Mouse (Mus musculus) intestine, embryonic 16.5 days (tissue): Measurements from ENCODE around the gene Ubl4a. TPM values are rescaled to one million over a fixed set of nuclear protein-coding genes. Genes with fewer than 3 reads are reported as not detected.

ENCODE experiments used
- ATAC-seq: fragments of 200-750 bp; cut with Nextera tagmentation; 2 replicates; pipeline ENCODE4 v1.8.0; 2017; ENCODE audit warnings: moderate TSS enrichment, moderate library complexity
- H3K27ac ChIP-seq: fragments of 300-500 bp; sonication (generic); 2 replicates; pipeline ENCODE4 v1.5.1; 2014; ENCODE audit warnings: mild to moderate bottlenecking, low read length
- H3K27me3 ChIP-seq: fragments of 300-500 bp; sonication (generic); replicated peaks from 2 replicates; pipeline ENCODE4 v1.6.1; 2014; ENCODE audit warnings: low read length, control low read depth, mixed read lengths; ENCODE audit not compliant: control insufficient read depth, insufficient read depth
- H3K36me3 ChIP-seq: fragments of 300-500 bp; sonication (generic); 2 replicates; pipeline ENCODE4 v1.6.1; 2014; ENCODE audit warnings: low read length, control low read depth; ENCODE audit not compliant: control insufficient read depth, insufficient read depth
- H3K4me1 ChIP-seq: fragments of 300-500 bp; sonication (generic); 2 replicates; pipeline ENCODE4 v1.6.1; 2014; ENCODE audit warnings: low read length, control low read depth, mixed read lengths; ENCODE audit not compliant: control insufficient read depth, insufficient read depth
- H3K4me2 ChIP-seq: fragments of 300-500 bp; sonication (generic); 2 replicates; pipeline ENCODE4 v1.6.1; 2014; ENCODE audit warnings: low read depth, low read length, control low read depth
- H3K4me3 ChIP-seq: fragments of 300-500 bp; sonication (generic); 2 replicates; pipeline ENCODE4 v1.5.1; 2014; ENCODE audit warnings: mild to moderate bottlenecking, low read length
- H3K9ac ChIP-seq: fragments of 300-500 bp; sonication (generic); 2 replicates; pipeline ENCODE4 v1.6.1; 2014; ENCODE audit warnings: low read depth, low read length
- H3K9me3 ChIP-seq: fragments of 300-500 bp; sonication (generic); 2 replicates; pipeline ENCODE4 v1.6.1; 2016; ENCODE audit warnings: low read length, control low read depth; ENCODE audit not compliant: control insufficient read depth
- WGBS: fragments of 180-500 bp; shearing (Covaris S2); extraction: QIAGEN DNeasy Blood & Tissue Kit; methylation state at CpG from one replicate; pipeline ENCODE4 v1.1.7; 2014; 5-methylcytosine and 5-hydroxymethylcytosine counted together
- polyA plus RNA-seq: library from polyadenylated mRNA; unstranded; fragments of >200 nt; fragmentation: Nextera tagmentation; extraction: Ambion mirVana; gene quantifications from 2 replicates; pipeline ENCODE4 v1.2.1, GENCODE M21; 2015

Ubl4a gene
- polyA plus RNA-seq = 65.4 and 67.7 TPM in 2 replicates

DNA sequence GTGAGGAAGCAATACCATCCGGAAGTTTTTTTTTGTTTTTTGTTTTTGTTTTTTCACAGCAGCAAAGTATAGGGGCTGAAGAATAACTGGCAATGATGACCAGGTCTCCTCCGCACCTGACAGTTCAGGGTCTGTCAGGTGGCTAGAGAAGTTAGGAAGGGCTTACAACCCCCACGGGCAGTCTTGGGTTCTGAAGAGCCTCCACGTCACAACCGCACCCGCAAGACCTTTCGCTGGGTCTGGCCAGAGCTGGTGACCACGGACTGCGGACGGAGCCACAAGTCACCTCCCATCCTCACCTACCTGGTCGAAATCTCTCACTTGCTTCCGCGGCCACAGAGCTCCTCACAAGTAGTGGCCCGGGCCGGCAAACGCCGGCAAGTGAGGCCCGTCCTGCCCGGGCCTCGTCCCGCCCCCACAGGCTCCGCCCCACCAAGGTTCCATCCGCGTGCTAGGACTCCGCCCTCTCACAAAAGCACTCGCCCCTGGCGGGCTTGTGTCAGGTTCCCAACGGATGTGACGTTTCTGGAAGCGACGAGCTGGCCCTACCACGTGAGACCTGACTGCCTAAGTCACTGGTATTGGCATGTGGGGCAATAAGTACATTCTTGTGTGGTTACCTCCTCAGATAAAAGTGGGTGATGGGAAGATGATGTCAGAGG, at the start of gene Ubl4a, which contains the start of gene Slc10a3:
Gene Ubl4a (minus strand): TSS at position 331 of the 662 bp plus-strand sequence.
Gene Slc10a3 (minus strand): TSS at position 462 of the 662 bp plus-strand sequence.
- WGBS = 19% methylated on average over 32 of the region's 32 CpGs
- Histone ChIP-seq H3K27me3 (no peaks in the 10 kb centered on the region), H3K36me3 (no peaks in the 10 kb centered on the region), H3K9ac (peak within 1 kb of the TSS; percentile 64), H3K27ac (no peak within 1 kb of the TSS), H3K9me3 (no peaks in the 10 kb centered on the region), H3K4me2 (peak within 1 kb of the TSS; percentile 54), H3K4me3 (peak within 1 kb of the TSS; percentile 51), H3K4me1 (peaks cover 5% of the 10 kb centered on the region; the same call in 1 of the 2 replicates)
- ATAC-seq = peak; percentile 90

DNA sequence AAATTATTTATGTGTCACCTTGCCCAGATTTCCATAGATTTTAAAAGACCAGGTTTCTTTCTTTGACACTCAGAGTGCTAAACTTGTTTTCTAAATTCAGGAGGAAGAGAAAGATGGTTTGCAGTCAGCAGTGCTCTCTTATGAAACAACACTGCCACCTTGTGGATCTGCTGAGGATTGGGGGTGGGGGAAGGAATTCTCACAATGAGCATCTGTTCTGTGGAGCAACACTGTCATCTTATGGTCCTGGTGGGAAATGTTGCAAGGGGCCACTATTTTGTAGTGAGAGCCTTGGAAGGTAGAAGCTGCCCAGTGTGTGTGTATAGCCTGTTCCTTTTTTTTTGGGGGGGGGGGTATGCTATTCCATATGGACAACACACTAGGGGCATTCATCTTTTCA, 40.4 kb upstream of the Ubl4a start:
- Histone ChIP-seq H3K9ac (no peak overlapping the region), H3K4me3 (no peak overlapping the region), H3K27me3 (no peaks in the 10 kb centered on the region), H3K4me1 (no peaks in the 10 kb centered on the region), H3K4me2 (no peak overlapping the region), H3K27ac (no peak overlapping the region), H3K36me3 (no peaks in the 10 kb centered on the region), H3K9me3 (no peaks in the 10 kb centered on the region)
- ATAC-seq = peak; percentile 48

DNA sequence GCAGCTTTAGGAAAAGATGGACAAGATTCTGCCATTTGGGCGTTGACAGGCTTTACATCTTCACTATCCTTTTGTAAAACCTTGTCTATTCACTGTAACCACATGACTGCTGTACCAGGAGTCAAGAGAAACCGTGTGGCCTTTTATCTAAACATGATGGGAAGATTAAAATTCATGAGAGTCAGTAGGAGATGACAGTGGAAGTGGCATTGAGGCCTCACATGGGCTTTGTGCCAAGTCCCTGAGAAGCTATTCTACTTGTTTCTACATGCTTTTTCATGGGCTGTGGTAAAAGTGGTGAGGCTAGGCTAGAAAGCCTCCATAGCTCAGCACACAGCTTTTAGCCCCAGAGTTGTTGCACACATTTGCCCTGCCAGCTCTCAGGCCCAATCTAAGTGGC, 35.3 kb upstream of the Ubl4a start:
- WGBS = 63% methylated on average over 2 of the region's 2 CpGs
- no peak for ATAC-seq
- no peaks in the 10 kb centered on the region for H3K36me3 ChIP-seq

DNA sequence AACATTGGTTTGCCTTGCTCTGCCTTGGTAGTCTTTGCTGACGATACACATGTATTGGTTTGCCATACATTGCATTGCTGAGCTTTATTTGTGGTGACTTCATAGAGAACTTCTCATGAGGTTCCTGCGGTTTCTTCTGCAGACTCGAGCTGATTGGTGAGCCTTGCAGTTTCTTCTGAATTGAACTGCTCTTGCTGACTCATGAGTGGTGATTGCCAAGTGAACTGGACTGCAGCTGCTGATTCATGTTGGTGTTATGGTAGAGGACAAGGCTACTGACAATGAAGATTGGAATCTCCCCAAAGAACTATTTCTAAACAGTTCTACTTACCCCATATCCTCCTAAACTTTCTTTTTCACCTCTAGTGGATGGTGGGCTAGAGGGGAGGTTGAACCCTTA, 27.1 kb upstream of the Ubl4a start:
- Histone ChIP-seq H3K4me2 (no peak overlapping the region), H3K4me3 (no peak overlapping the region), H3K4me1 (no peaks in the 10 kb centered on the region), H3K27ac (no peak overlapping the region), H3K9ac (no peak overlapping the region), H3K36me3 (no peaks in the 10 kb centered on the region), H3K9me3 (no peaks in the 10 kb centered on the region), H3K27me3 (no peaks in the 10 kb centered on the region)
- 84% methylated on average over 3 of the region's 3 CpGs for WGBS
- ATAC-seq = no peak

More for the DNA sequence above, 35.3 kb upstream of the Ubl4a start:
- H3K9ac ChIP-seq = no peak overlapping the region
- no peaks in the 10 kb centered on the region; the same call in 1 of the 2 replicates for H3K27me3 ChIP-seq
- no peak overlapping the region for H3K27ac ChIP-seq
- no peak overlapping the region for H3K4me2 ChIP-seq
- no peak overlapping the region for H3K4me3 ChIP-seq
- H3K4me1 ChIP-seq = no peaks in the 10 kb centered on the region
- no peaks in the 10 kb centered on the region for H3K9me3 ChIP-seq

DNA sequence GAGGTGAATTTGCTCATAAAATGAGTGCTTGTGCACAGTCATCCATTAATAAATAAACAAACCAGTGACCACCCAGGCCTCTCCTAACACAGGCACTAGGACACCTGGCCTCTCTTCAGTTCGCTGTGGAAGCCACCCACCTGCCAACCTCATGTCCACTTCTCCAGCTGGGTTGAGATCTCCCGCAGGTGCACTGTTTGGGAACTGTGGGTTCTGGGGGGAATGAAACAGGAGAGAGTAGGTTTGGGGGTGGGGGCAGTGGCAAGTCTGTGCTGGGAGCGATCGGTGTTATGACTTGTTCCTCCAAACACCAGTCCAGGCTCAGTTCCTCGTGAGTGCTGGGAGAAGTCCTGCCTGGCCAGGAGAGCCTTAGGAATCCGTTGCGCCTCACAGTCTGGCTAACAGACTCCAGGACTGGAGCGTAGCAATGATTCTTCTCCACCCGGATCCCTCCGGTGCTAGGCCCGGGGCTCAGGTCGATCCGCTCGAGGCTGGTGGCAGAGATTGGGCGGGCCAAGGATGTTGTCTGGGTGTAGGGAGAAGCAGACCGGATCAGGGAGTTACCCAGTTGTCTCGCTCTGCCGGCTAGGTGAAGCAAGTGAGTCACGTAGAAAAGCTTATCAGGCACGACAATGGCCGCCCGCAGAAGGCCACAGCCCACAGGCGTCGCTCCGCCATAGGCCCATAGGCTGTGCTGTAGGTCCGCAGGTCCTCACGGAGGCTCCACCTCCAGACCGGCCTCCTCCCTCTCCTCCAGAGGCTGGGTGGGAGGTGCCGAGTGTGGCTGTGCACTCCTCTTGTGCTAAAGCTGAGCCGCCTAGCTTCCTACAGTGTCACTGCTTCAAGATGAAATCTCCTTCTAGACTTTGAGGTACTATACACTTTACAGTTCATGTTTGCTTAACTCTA, 19.8 kb upstream of the Ubl4a start, which contains the start of the genes Fam3a and Ikbkg:
Gene Fam3a (minus strand): TSS at position 738 of the 909 bp plus-strand sequence.
Gene Ikbkg (plus strand): TSS at position 756 of the 909 bp plus-strand sequence.
- H3K4me1 ChIP-seq = no peaks in the 10 kb centered on the region
- H3K27me3 ChIP-seq = no peaks in the 10 kb centered on the region
- peak; percentile 100 for ATAC-seq
- peak within 1 kb of the TSS; percentile 64 for H3K4me2 ChIP-seq
- H3K4me3 ChIP-seq = peak within 1 kb of the TSS; percentile 58
- H3K27ac ChIP-seq = peak within 1 kb of the TSS; percentile 86
- WGBS = 11% methylated on average over 29 of the region's 30 CpGs
- H3K9me3 ChIP-seq = no peaks in the 10 kb centered on the region
- peak within 1 kb of the TSS; percentile 80 for H3K9ac ChIP-seq
- no peaks in the 10 kb centered on the region for H3K36me3 ChIP-seq

DNA sequence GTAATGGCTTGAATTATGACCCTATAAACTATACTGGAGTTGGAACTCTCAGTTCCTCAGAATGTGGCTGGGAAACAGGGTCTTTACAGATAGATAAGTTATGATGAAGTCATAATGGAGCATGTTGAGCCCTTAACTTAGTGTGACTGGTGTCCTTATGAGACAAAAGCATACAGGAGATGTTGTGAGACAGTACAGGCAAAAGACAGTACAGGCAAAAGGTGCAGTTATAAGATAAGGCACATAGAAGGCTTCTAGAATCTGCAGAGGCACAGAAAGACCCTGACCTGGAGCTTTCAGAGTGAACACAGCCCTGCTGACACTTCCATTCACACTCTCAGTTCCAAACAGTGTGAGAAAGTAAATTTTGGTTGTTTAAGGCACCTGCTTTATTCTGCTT, 15.1 kb upstream of the Ubl4a start:
- no peaks in the 10 kb centered on the region for H3K36me3 ChIP-seq
- no peak overlapping the region for H3K4me3 ChIP-seq
- no peak overlapping the region for H3K27ac ChIP-seq
- H3K9me3 ChIP-seq = no peaks in the 10 kb centered on the region
- no peak overlapping the region for H3K4me2 ChIP-seq
- H3K27me3 ChIP-seq = no peaks in the 10 kb centered on the region
- H3K4me1 ChIP-seq = no peaks in the 10 kb centered on the region
- ATAC-seq = no peak
- H3K9ac ChIP-seq = no peak overlapping the region

DNA sequence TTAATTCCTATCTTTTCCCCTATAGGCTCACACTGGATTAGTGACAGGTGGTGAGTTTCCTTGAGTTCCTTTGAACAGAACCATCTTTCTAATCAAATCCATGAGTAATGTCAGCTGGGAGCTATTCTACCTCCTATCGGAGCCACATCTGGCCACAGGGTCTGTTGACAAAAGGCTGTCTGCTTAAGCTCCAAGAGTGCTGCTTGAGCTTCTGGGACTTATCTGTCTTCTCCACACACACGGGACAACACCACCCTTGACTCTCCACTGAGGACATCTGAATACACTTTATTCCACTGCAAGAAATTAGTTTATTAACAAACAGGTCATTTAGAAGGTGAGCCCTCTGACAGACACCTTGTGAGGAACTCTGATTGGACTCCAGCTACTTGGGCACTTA, 11.4 kb upstream of the Ubl4a start:
- no peaks in the 10 kb centered on the region for H3K36me3 ChIP-seq
- H3K9ac ChIP-seq = no peak overlapping the region
- no peaks in the 10 kb centered on the region for H3K27me3 ChIP-seq
- no peak overlapping the region for H3K27ac ChIP-seq
- WGBS = 75% methylated on average over 2 of the region's 2 CpGs
- no peak overlapping the region for H3K4me3 ChIP-seq
- no peak overlapping the region for H3K4me2 ChIP-seq
- no peak for ATAC-seq
- H3K4me1 ChIP-seq = no peaks in the 10 kb centered on the region
- H3K9me3 ChIP-seq = no peaks in the 10 kb centered on the region

DNA sequence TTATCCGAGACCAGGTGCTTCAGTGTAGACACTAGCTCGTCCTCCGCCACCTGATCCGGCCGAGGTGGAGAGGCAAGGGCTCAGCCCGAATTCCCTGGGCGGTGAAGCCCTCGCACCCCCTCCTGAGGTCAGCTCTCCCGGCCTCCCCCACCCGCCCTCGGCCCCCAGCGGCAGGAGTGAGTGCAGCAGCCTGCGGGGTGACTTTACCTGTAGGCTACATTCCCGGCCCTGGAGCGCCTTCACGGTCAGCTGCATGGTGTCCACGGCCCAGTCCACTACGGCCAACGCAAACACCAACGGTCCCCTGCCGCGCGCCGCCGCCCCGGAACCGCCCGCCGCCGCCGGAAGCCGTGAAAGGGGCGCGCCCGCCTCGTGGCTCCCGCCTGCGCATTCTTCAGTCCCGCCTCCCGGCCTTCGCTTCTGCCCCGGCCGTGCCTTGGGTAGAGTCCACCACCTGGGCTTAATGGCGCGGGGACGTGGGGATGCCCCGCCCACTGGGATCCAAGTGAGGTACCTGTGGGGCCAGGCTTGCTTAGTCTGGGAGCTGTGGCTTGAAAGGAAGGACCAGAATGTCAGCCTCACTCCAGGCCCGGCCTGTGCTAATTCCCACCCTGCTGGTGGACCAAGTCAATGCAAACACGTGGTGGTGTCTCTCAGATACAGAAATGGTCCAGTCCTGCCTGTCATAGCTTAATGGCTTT, 4.7 kb downstream of the Ubl4a start:
- Histone ChIP-seq H3K4me1 (peaks cover 5% of the 10 kb centered on the region; the same call in 1 of the 2 replicates), H3K27ac (peak overlapping the region; percentile 75), H3K9ac (peak overlapping the region; percentile 81), H3K4me3 (peak overlapping the region; percentile 66), H3K36me3 (no peaks in the 10 kb centered on the region), H3K27me3 (no peaks in the 10 kb centered on the region), H3K4me2 (peak overlapping the region; percentile 55), H3K9me3 (no peaks in the 10 kb centered on the region)
- peak; percentile 88 for ATAC-seq
- 20% methylated on average over 49 of the region's 49 CpGs for WGBS

DNA sequence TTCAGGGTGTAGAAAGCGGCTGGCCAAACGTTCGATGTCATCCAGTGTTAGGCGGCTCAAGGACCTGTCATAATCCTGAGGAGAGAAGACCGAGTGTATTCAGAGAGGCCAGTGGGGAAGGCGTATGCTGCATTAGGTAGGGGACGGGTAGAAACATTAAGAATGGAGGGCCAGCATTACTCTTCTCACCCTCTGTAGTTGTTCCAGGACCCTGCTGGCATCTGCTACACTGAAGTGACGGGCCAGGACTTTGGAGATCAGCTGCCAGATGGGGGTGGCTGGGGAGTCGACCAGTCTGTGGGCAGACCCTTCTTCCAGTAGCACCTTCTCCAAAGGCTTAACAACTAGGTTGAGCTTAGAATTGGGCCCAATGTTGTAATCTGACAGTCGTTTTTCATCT, 5.5 kb downstream of the Ubl4a start:
- Histone ChIP-seq H3K9ac (peak overlapping the region; percentile 81), H3K27me3 (no peaks in the 10 kb centered on the region), H3K4me3 (peak overlapping the region; percentile 66), H3K4me2 (peak overlapping the region; percentile 55), H3K9me3 (no peaks in the 10 kb centered on the region), H3K36me3 (no peaks in the 10 kb centered on the region), H3K4me1 (peaks cover 5% of the 10 kb centered on the region; the same call in 1 of the 2 replicates), H3K27ac (peak overlapping the region; percentile 75; the same call in 1 of the 2 replicates)
- WGBS = 60% methylated on average over 10 of the region's 10 CpGs
- ATAC-seq = no peak
